Mouse (Mus musculus) gastrocnemius, adult 2 months (tissue): Measurements from ENCODE around the gene Rnf186. TPM values are rescaled to one million over a fixed set of nuclear protein-coding genes. Genes with fewer than 3 reads are reported as not detected.

Experiments used
- DNase-seq: peaks from one replicate; pipeline ENCODE4 v3.0.0; 2022
- H3K27ac ChIP-seq: fragments of 200-600 bp; 2 replicates; pipeline ENCODE4 v1.8.1; 2022; ENCODE audit warnings: mild to moderate bottlenecking
- H3K4me3 ChIP-seq: fragments of 200-600 bp; 2 replicates; pipeline ENCODE4 v1.8.1; 2022; ENCODE audit warnings: mild to moderate bottlenecking, moderate library complexity
- CTCF ChIP-seq: fragments of 200-600 bp; IDR thresholded peaks from 2 replicates; pipeline ENCODE4 v1.8.1; 2022; ENCODE audit warnings: antibody characterized with exemption, mild to moderate bottlenecking, moderate library complexity
- intact Hi-C: fragments of 180-260 bp; cut with DNase I; formaldehyde crosslinking; loops from one replicate; pipeline ENCODE4 v1.15.1; 2025
- total RNA-seq, 2 experiments: library from RNA; stranded (reverse); gene quantifications; 2 replicates each; pipeline ENCODE4 v1.2.3; 2021

The Rnf186 gene
- total RNA-seq, 2 experiments from 2014 or later, result not detected

- intact Hi-C loops, result no loop called here
- Histone ChIP-seq H3K27ac (no peak overlapping the region), H3K4me3 (no peak overlapping the region)
- no peak for DNase-seq
- no peak for TF ChIP-seq CTCF
Measured at GRCm38 (mm10) chr4:138948257-138948656, 18.7 kb upstream of the Rnf186 start.

- H3K27ac ChIP-seq, result peak overlapping the region; percentile 35; the same call in 1 of the 2 replicates
- no peak for TF ChIP-seq CTCF
- intact Hi-C loops, result no loop called here
- peak; percentile 62 for DNase-seq
- H3K4me3 ChIP-seq, result no peak overlapping the region
Measured at GRCm38 (mm10) chr4:138958612-138959011, 8.3 kb upstream of the Rnf186 start.

- Histone ChIP-seq H3K4me3 (no peak overlapping the region), H3K27ac (peak overlapping the region; percentile 35; the same call in 1 of the 2 replicates)
- DNase-seq, result peak; percentile 53
- intact Hi-C loops, result no loop called here
- TF ChIP-seq CTCF, result no peak
Measured at GRCm38 (mm10) chr4:138959120-138959519, 7.8 kb upstream of the Rnf186 start.

GRCm38 (mm10) chr4:138959926-138960325, 7.0 kb upstream of the Rnf186 start:
- intact Hi-C loops, result no loop called here
- no peak overlapping the region for H3K4me3 ChIP-seq
- TF ChIP-seq CTCF, result no peak
- no peak for DNase-seq
- H3K27ac ChIP-seq, result no peak overlapping the region; the same call in 1 of the 2 replicates

- no peak for TF ChIP-seq CTCF
- no peak for DNase-seq
- Histone ChIP-seq H3K4me3 (no peak overlapping the region), H3K27ac (no peak overlapping the region)
- intact Hi-C loops, result no loop called here
Measured at GRCm38 (mm10) chr4:138962719-138963118, 4.2 kb upstream of the Rnf186 start.

GRCm38 (mm10) chr4:138965871-138966270, 1.0 kb upstream of the Rnf186 start:
- Histone ChIP-seq H3K4me3 (no peak overlapping the region), H3K27ac (no peak overlapping the region)
- intact Hi-C loops, result no loop called here
- no peak for TF ChIP-seq CTCF
- DNase-seq, result peak; percentile 28

- Histone ChIP-seq H3K4me3 (no peak overlapping the region), H3K27ac (no peak overlapping the region)
- DNase-seq, result peak; percentile 50
- TF ChIP-seq CTCF, result no peak
- intact Hi-C loops, result no loop called here
Measured at GRCm38 (mm10) chr4:138967485-138967884, 573 bp downstream of the Rnf186 start.

GRCm38 (mm10) chr4:138968772-138969556, 2.1 kb downstream of the Rnf186 start:
- no peak for TF ChIP-seq CTCF
- no peak overlapping the region for H3K27ac ChIP-seq
- no peak overlapping the region for H3K4me3 ChIP-seq
- intact Hi-C loops, result no loop called here
- no peak for DNase-seq

GRCm38 (mm10) chr4:138969736-138970135, 2.8 kb downstream of the Rnf186 start:
- no peak overlapping the region for H3K27ac ChIP-seq
- no peak for DNase-seq
- intact Hi-C loops, result loop anchor here (5.0 kb wide), 1 partner anchor 57 kb away; the partner anchor contains the start of gene Otud3
- no peak overlapping the region for H3K4me3 ChIP-seq
- no peak for TF ChIP-seq CTCF

GRCm38 (mm10) chr4:138971371-138971770, 4.5 kb downstream of the Rnf186 start:
- DNase-seq, result no peak
- TF ChIP-seq CTCF, result no peak
- Histone ChIP-seq H3K27ac (peak overlapping the region; percentile 97), H3K4me3 (no peak overlapping the region)
- intact Hi-C loops, result loop anchor here (5.0 kb wide), 1 partner anchor 59 kb away; the partner anchor contains the start of gene Otud3

GRCm38 (mm10) chr4:138972139-138972826, 5.4 kb downstream of the Rnf186 start:
- Histone ChIP-seq H3K4me3 (peak overlapping the region; percentile 72), H3K27ac (peak overlapping the region; percentile 97)
- peak; percentile 41; the same call in 1 of the 2 replicates for TF ChIP-seq CTCF
- DNase-seq, result peak; percentile 79
- intact Hi-C loops, result loop anchor here (5.0 kb wide), 1 partner anchor 60 kb away; the partner anchor contains the start of gene Otud3

GRCm38 (mm10) chr4:138972827-138973718, 6.2 kb downstream of the Rnf186 start, which contains the start of gene Tmco4:
Gene Tmco4, plus strand, starts transcription at chr4:138972888.
- Histone ChIP-seq H3K27ac (peak within 1 kb of the TSS; percentile 97), H3K4me3 (peak within 1 kb of the TSS; percentile 72)
- intact Hi-C loops, result loop anchor here (5.0 kb wide), 1 partner anchor 61 kb away; the partner anchor contains the start of gene Otud3
- TF ChIP-seq CTCF, result no peak
- peak; percentile 81 for DNase-seq
